Mouse (Mus musculus): Measurements from ENCODE around the gene C2cd5. TPM values are rescaled to one million over a fixed set of nuclear protein-coding genes. Genes with fewer than 3 reads are reported as not detected.
A peak's percentile ranks its signal among the peaks of the same experiment; 100 is the strongest.

The C2cd5 gene
- 32.5 and 34.8 TPM in 2 replicates for polyA plus RNA-seq (2014; fragmentation: Nextera tagmentation; extraction: Ambion mirVana)

DNA sequence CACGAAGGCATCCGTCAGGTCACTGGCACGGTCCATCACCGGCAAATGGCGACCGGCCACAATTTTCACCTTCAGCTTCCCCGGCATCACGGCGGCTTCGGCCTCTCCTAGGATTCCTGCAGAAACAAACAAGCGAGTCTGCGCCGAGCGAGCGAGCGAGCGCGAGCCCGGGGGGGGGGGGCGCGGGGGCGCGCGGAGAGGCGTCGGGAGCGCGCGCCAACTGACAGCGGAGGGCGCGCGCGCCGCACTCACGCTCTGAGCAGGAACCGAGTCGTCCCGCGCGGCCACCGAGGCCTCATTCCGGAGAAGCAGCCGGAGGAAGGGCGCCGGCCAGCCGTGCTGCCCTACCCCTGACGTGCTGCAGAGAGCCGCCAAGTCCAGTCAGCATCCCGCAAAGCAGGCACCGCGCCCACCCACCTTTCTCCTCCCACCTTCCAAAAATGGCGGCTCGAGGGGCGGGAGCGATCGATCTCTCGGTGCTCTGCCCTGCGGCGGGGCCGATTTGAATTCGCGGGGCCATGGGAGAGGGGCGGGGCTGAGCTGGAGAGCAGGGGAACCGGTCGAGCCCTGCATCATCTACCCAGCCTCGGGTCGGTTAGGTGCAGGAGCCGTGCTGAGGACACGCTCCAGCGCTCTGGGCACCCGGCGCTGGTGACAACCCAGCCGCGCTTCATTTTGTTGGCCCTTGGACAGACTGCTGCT, at the start of gene C2cd5:
Gene C2cd5, minus strand, starts transcription at position 461 of the 702 bp plus-strand sequence.
- H3K27me3 ChIP-seq (ENCODE audit: control insufficient read depth, insufficient read depth, low read length), result no peaks in the 10 kb centered on the region
- peak; percentile 97 for ATAC-seq (ENCODE audit: insufficient read depth, low FRiP score, low TSS enrichment)
- DNase-seq (ENCODE audit: low spot score), result peak; percentile 97
- H3K4me1 ChIP-seq (ENCODE audit: control insufficient read depth, insufficient read depth, low read length), result peaks cover 6% of the 10 kb centered on the region
- H3K4me2 ChIP-seq (ENCODE audit: low read depth), result peak within 1 kb of the TSS; percentile 82
- peak within 1 kb of the TSS; percentile 84 for H3K9ac ChIP-seq (ENCODE audit: low read length)
- H3K27ac ChIP-seq (ENCODE audit: low read depth, low read length), result peak within 1 kb of the TSS; percentile 88
- no peaks in the 10 kb centered on the region; the same call in 1 of the 2 replicates for H3K36me3 ChIP-seq (ENCODE audit: control insufficient read depth, insufficient read depth, low read length)
- H3K4me3 ChIP-seq (ENCODE audit: low read depth, low read length), result peak within 1 kb of the TSS; percentile 91
- WGBS, result 0% methylated on average over 53 of the region's 75 CpGs
- H3K9me3 ChIP-seq (ENCODE audit: control insufficient read depth, low read length), result no peaks in the 10 kb centered on the region

DNA sequence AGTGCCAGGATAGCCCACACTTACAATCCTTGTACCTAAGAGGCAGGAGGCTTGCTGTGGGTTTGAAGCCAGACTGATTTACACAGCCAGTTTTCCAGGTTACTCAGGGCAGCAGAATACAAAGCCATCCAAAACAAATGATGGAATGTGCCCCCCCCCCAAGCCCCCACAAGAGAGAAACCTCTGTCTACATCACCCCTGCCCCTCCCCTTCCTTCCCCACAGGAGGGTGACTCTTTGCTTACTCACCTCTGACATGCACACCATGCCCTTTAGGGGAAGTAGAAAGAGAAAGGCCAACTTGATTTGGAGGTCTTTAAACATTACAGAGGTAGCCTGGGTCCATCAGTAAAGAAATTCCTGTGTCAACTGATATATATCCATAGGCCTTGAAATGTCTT, 48.9 kb upstream of the C2cd5 start:
- H3K9ac ChIP-seq (ENCODE audit: low read length), result no peak overlapping the region
- ATAC-seq (ENCODE audit: insufficient read depth, low FRiP score, low TSS enrichment), result no peak
- peaks cover 6% of the 10 kb centered on the region; the same call in 1 of the 2 replicates for H3K4me1 ChIP-seq (ENCODE audit: control insufficient read depth, insufficient read depth, low read length)
- no peaks in the 10 kb centered on the region for H3K27me3 ChIP-seq (ENCODE audit: control insufficient read depth, insufficient read depth, low read length)
- no peak for DNase-seq (ENCODE audit: low spot score)
- no peak overlapping the region for H3K4me3 ChIP-seq (ENCODE audit: low read depth, low read length)
- no peak overlapping the region for H3K4me2 ChIP-seq (ENCODE audit: low read depth)
- no peaks in the 10 kb centered on the region for H3K36me3 ChIP-seq (ENCODE audit: control insufficient read depth, insufficient read depth, low read length)
- H3K27ac ChIP-seq (ENCODE audit: low read depth, low read length), result no peak overlapping the region
- no peaks in the 10 kb centered on the region for H3K9me3 ChIP-seq (ENCODE audit: control insufficient read depth, low read length)

DNA sequence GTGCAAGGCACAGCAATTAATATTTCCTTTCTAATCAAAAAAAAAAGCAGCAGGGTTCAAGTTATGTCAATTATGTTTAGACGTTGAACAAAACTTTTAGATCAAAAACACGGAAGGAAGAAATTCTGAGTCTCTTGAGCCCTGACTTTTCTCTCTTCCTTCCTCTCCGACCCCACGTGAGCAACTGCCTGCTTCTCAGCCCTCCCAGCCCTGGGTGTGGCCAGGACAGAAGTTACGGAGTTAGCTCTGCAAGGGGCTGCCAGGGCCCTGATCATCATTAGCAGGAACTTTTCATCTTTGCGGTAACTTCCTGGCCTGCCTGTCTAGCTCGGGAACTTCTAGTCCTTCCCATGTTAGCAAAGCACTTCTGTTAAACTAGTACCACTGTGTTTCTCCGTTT, 46.8 kb upstream of the C2cd5 start:
- no peaks in the 10 kb centered on the region for H3K9me3 ChIP-seq (ENCODE audit: control insufficient read depth, low read length)
- no peak overlapping the region for H3K9ac ChIP-seq (ENCODE audit: low read length)
- H3K4me2 ChIP-seq (ENCODE audit: low read depth), result no peak overlapping the region
- no peak overlapping the region for H3K27ac ChIP-seq (ENCODE audit: low read depth, low read length)
- H3K4me3 ChIP-seq (ENCODE audit: low read depth, low read length), result no peak overlapping the region
- ATAC-seq (ENCODE audit: insufficient read depth, low FRiP score, low TSS enrichment) (no peak), DNase-seq (ENCODE audit: low spot score) (no peak)
- H3K36me3 ChIP-seq (ENCODE audit: control insufficient read depth, insufficient read depth, low read length), result no peaks in the 10 kb centered on the region
- H3K27me3 ChIP-seq (ENCODE audit: control insufficient read depth, insufficient read depth, low read length), result no peaks in the 10 kb centered on the region
- WGBS, result 68% methylated on average over 8 of the region's 8 CpGs
- no peaks in the 10 kb centered on the region for H3K4me1 ChIP-seq (ENCODE audit: control insufficient read depth, insufficient read depth, low read length)

DNA sequence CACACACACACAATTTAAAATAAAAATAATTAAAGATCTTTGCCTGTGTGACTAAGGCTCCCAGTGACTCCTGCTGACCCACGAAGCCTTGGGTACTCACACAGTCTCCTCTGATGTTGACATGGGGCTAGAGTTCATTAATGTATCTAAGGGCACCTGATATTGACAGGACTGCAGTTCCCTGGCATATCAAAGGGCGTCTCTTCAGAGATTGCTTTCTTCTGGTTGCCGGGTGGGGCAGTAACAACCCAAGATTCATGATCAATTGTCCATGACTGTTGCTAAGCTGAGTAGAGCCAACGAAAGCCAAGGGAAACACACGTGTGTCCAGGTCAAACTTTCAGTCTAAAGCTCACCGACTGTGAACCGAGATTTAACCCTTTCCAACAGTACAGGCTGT, 45.1 kb upstream of the C2cd5 start:
- H3K9me3 ChIP-seq (ENCODE audit: control insufficient read depth, low read length), result no peaks in the 10 kb centered on the region
- no peak overlapping the region for H3K4me2 ChIP-seq (ENCODE audit: low read depth)
- H3K27ac ChIP-seq (ENCODE audit: low read depth, low read length), result no peak overlapping the region
- H3K36me3 ChIP-seq (ENCODE audit: control insufficient read depth, insufficient read depth, low read length), result no peaks in the 10 kb centered on the region
- no peak overlapping the region for H3K4me3 ChIP-seq (ENCODE audit: low read depth, low read length)
- WGBS, result 62% methylated on average over 7 of the region's 7 CpGs
- no peak overlapping the region for H3K9ac ChIP-seq (ENCODE audit: low read length)
- no peak for ATAC-seq (ENCODE audit: insufficient read depth, low FRiP score, low TSS enrichment)
- no peaks in the 10 kb centered on the region for H3K27me3 ChIP-seq (ENCODE audit: control insufficient read depth, insufficient read depth, low read length)
- H3K4me1 ChIP-seq (ENCODE audit: control insufficient read depth, insufficient read depth, low read length), result no peaks in the 10 kb centered on the region
- DNase-seq (ENCODE audit: low spot score), result no peak

DNA sequence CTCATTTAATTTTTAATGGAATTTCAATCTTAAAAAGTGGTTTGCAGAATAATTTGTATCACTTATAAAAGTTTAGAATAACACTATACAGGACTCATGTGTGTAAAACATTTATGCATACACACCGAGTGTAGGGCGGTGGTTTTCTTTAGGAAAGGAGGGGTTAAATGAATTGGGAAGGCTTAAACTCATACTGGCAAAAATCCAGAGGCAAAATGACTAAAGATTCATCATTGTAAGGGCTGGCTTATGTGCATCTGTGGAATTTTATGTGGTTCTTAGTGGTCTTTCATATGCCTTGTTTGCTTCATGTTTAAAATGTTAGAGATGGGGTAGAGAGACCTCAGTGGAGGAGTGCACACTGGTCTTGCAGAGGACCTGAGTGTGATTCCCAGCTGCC, 44.6 kb upstream of the C2cd5 start:
- DNase-seq (ENCODE audit: low spot score), result no peak
- no peak for ATAC-seq (ENCODE audit: insufficient read depth, low FRiP score, low TSS enrichment)
- no peak overlapping the region for H3K4me2 ChIP-seq (ENCODE audit: low read depth)
- H3K4me1 ChIP-seq (ENCODE audit: control insufficient read depth, insufficient read depth, low read length), result no peaks in the 10 kb centered on the region
- no peaks in the 10 kb centered on the region for H3K9me3 ChIP-seq (ENCODE audit: control insufficient read depth, low read length)
- H3K36me3 ChIP-seq (ENCODE audit: control insufficient read depth, insufficient read depth, low read length), result no peaks in the 10 kb centered on the region
- no peaks in the 10 kb centered on the region for H3K27me3 ChIP-seq (ENCODE audit: control insufficient read depth, insufficient read depth, low read length)
- H3K27ac ChIP-seq (ENCODE audit: low read depth, low read length), result no peak overlapping the region
- H3K4me3 ChIP-seq (ENCODE audit: low read depth, low read length), result no peak overlapping the region
- no peak overlapping the region for H3K9ac ChIP-seq (ENCODE audit: low read length)
- WGBS, result 82% methylated on average over 2 of the region's 2 CpGs

DNA sequence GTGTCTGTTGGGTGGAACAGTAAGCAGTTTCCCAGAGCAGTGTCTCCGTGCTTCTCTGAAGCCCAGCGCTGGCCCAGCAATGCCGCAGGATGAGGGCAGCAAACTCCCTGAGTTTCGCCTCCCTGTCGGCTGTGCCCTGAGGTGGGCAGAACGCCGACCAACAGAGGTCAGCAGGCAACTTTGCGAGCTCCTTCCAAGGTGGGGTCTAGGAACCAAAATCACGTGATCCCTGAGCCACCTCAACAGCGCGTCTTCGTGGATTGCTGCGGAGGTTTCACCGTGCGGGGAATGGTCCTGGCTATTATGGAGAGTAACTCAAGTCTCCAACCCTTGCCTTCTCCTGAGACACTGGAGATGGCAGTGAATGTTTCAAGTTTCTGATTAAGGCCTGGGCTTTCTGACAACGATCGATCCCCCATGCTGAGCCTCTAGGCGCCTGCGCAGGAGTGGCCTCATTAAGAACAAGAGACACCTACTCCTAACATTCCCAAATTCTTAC, 43.9 kb upstream of the C2cd5 start:
- Histone ChIP-seq H3K27me3 (ENCODE audit: control insufficient read depth, insufficient read depth, low read length) (no peaks in the 10 kb centered on the region), H3K9ac (ENCODE audit: low read length) (peak overlapping the region; percentile 46), H3K4me1 (ENCODE audit: control insufficient read depth, insufficient read depth, low read length) (no peaks in the 10 kb centered on the region), H3K4me2 (ENCODE audit: low read depth) (peak overlapping the region; percentile 49), H3K36me3 (ENCODE audit: control insufficient read depth, insufficient read depth, low read length) (no peaks in the 10 kb centered on the region), H3K4me3 (ENCODE audit: low read depth, low read length) (peak overlapping the region; percentile 25), H3K27ac (ENCODE audit: low read depth, low read length) (no peak overlapping the region), H3K9me3 (ENCODE audit: control insufficient read depth, low read length) (no peaks in the 10 kb centered on the region)
- 17% methylated on average over 19 of the region's 19 CpGs for WGBS
- no peak; the same call in 1 of the 2 replicates for ATAC-seq (ENCODE audit: insufficient read depth, low FRiP score, low TSS enrichment)
- DNase-seq (ENCODE audit: low spot score), result peak; percentile 20

DNA sequence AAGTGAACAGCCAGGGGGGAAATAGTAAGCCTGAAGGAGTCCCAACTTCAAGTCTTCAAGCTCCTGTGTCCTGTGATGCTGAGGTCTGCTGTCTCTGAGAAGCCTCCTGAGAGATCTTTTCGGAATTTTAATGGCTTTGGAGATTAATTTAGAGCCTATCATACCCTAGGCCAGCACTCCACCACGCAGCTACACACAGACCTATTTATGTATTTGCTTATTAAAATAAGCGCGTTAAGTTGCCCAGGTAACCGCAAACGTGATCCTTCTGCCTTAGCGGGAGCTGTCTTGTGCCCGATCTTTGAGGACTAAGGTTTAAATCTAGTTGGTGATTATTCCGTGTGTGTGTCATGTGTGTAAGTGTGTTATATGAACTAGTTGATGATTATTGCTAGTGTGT, 43.4 kb upstream of the C2cd5 start:
- 82% methylated on average over 9 of the region's 9 CpGs for WGBS

DNA sequence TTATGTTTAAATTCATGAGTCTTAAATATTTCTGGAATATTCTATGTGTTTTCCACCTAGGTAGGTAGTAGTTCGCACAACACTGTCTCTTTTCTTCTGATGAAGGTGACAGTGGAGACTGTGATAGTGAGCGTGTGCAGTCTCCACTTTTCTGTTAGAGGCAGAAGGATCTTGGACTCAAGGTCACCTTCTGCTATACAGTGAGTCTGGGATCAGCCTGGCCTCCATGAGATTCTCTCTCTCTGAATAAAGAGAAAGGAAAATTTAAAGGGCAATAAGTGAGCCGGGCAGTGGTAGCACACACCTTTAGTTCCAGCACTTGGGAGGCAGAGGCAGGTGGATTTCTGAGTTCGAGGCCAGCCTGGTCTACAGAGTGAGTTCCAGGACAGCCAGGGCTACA, 42.9 kb upstream of the C2cd5 start:
- DNase-seq (ENCODE audit: low spot score), result no peak
- Histone ChIP-seq H3K4me2 (ENCODE audit: low read depth) (no peak overlapping the region), H3K4me3 (ENCODE audit: low read depth, low read length) (no peak overlapping the region), H3K36me3 (ENCODE audit: control insufficient read depth, insufficient read depth, low read length) (no peaks in the 10 kb centered on the region), H3K27me3 (ENCODE audit: control insufficient read depth, insufficient read depth, low read length) (no peaks in the 10 kb centered on the region), H3K9ac (ENCODE audit: low read length) (no peak overlapping the region), H3K9me3 (ENCODE audit: control insufficient read depth, low read length) (no peaks in the 10 kb centered on the region), H3K27ac (ENCODE audit: low read depth, low read length) (no peak overlapping the region), H3K4me1 (ENCODE audit: control insufficient read depth, insufficient read depth, low read length) (no peaks in the 10 kb centered on the region)
- 91% methylated on average over 4 of the region's 4 CpGs for WGBS
- no peak for ATAC-seq (ENCODE audit: insufficient read depth, low FRiP score, low TSS enrichment)

More for the DNA sequence above, 43.4 kb upstream of the C2cd5 start:
- H3K4me3 ChIP-seq (ENCODE audit: low read depth, low read length), result no peak overlapping the region
- H3K9ac ChIP-seq (ENCODE audit: low read length), result no peak overlapping the region
- no peaks in the 10 kb centered on the region for H3K36me3 ChIP-seq (ENCODE audit: control insufficient read depth, insufficient read depth, low read length)
- peak overlapping the region; percentile 49 for H3K4me2 ChIP-seq (ENCODE audit: low read depth)
- H3K9me3 ChIP-seq (ENCODE audit: control insufficient read depth, low read length), result no peaks in the 10 kb centered on the region
- DNase-seq (ENCODE audit: low spot score) (no peak), ATAC-seq (ENCODE audit: insufficient read depth, low FRiP score, low TSS enrichment) (no peak)
- no peaks in the 10 kb centered on the region for H3K4me1 ChIP-seq (ENCODE audit: control insufficient read depth, insufficient read depth, low read length)
- no peaks in the 10 kb centered on the region for H3K27me3 ChIP-seq (ENCODE audit: control insufficient read depth, insufficient read depth, low read length)
- no peak overlapping the region for H3K27ac ChIP-seq (ENCODE audit: low read depth, low read length)
